Mouse (Mus musculus) ES-E14 (cell line): Measurements from ENCODE around the gene Vezf1.

Experiments
- CHD2 ChIP-seq: IDR thresholded peaks from 2 replicates; pipeline ENCODE4 v1.6.1; 2014; ENCODE audit warnings: mild to moderate bottlenecking, low read depth, low read length, inconsistent platforms
- ZC3H11A ChIP-seq: IDR thresholded peaks from 2 replicates; pipeline ENCODE4 v1.6.1; 2012; ENCODE audit warnings: low read depth, mild to moderate bottlenecking, inconsistent platforms, low read length, borderline replicate concordance

DNA sequence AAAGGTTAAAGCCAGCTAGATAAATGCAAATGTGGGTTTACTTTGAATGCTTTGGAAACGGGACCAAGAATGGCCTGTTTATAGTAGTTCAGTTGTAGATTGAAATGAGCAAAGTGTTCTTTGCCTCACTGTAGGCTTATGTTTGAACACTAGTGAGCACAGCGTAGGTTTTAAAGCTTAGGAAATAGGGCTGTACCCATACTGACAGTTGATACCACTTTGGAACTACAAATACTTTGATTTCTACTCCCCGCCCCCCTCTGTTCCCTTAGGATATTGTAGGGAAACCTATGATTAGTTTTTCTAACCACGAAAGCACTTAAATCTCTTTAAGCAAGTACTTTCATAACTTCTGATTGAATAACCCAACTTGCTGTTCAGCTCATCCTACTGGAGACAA is 15.4 kb upstream of the Vezf1 start:
- TF ChIP-seq ZC3H11A = no peak
- no peak for TF ChIP-seq CHD2
